Mouse (Mus musculus) liver, embryonic 12.5 days (tissue): Measurements from ENCODE around the gene Bpifc. TPM values are rescaled to one million over a fixed set of nuclear protein-coding genes. Genes with fewer than 3 reads are reported as not detected.

Experiments
- ATAC-seq: fragments of 200-750 bp; cut with Nextera tagmentation; 2 replicates; pipeline ENCODE4 v1.8.0; 2017; ENCODE audit warnings: moderate number of reproducible peaks, mild to moderate bottlenecking, moderate library complexity
- H3K27ac ChIP-seq: fragments of 300-500 bp; sonication (generic); 2 replicates; pipeline ENCODE4 v1.5.1; 2016; ENCODE audit warnings: mild to moderate bottlenecking
- H3K27me3 ChIP-seq: fragments of 300-500 bp; sonication (generic); replicated peaks from 2 replicates; pipeline ENCODE4 v1.6.1; 2016; ENCODE audit warnings: mild to moderate bottlenecking, moderate library complexity
- H3K36me3 ChIP-seq: fragments of 300-500 bp; sonication (generic); 2 replicates; pipeline ENCODE4 v1.6.1; 2016; ENCODE audit warnings: mild to moderate bottlenecking, moderate library complexity
- H3K4me1 ChIP-seq: fragments of 300-500 bp; sonication (generic); 2 replicates; pipeline ENCODE4 v1.6.1; 2016
- H3K4me2 ChIP-seq: fragments of 300-500 bp; sonication (generic); 2 replicates; pipeline ENCODE4 v1.6.1; 2016; ENCODE audit warnings: mild to moderate bottlenecking, moderate library complexity
- H3K4me3 ChIP-seq: fragments of 300-500 bp; sonication (generic); 2 replicates; pipeline ENCODE4 v1.5.1; 2016; ENCODE audit warnings: mild to moderate bottlenecking, moderate library complexity
- H3K9ac ChIP-seq: fragments of 300-500 bp; sonication (generic); 2 replicates; pipeline ENCODE4 v1.6.1; 2016; ENCODE audit warnings: mild to moderate bottlenecking, moderate library complexity
- H3K9me3 ChIP-seq: fragments of 300-500 bp; sonication (generic); replicated peaks from 2 replicates; pipeline ENCODE4 v1.6.1; 2016; ENCODE audit warnings: mild to moderate bottlenecking, moderate library complexity
- WGBS: fragments of 180-500 bp; shearing (Covaris S2); methylation state at CpG from one replicate; pipeline ENCODE4 v1.1.7; 2016; ENCODE audit not compliant: insufficient replicate concordance; 5-methylcytosine and 5-hydroxymethylcytosine counted together
- polyA plus RNA-seq: library from polyadenylated mRNA; unstranded; fragments of >200 nt; fragmentation: Nextera tagmentation; extraction: Ambion mirVana; gene quantifications from 2 replicates; pipeline ENCODE4 v1.2.1, GENCODE M21; 2016

Gene Bpifc
- polyA plus RNA-seq, 1 experiment from 2014 or later, result not detected

DNA sequence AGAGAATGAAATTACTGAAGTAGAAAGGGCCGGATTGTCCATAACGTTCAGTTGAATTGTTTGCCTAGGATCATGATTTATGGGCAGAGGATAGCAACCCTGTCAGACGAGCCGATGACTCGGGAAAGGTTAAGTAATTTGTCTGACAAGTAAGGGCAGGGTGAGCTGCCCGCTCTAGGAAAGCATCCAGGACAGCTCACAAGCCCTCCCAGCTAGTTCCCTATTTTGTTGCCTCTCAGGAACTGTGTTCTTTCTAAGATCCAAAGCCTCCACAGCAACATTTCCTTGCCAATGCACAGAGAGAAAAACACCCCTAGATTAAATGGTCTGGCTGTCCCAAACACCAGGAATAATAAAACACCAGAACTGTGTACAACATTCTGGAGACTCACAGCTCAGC is 1.1 kb downstream of the Bpifc start:
- H3K36me3 ChIP-seq, result no peaks in the 10 kb centered on the region
- no peak overlapping the region for H3K4me3 ChIP-seq
- H3K4me2 ChIP-seq, result no peak overlapping the region
- no peaks in the 10 kb centered on the region for H3K4me1 ChIP-seq
- WGBS, result 40% methylated on average over 6 of the region's 6 CpGs
- H3K9me3 ChIP-seq, result no peaks in the 10 kb centered on the region
- no peak overlapping the region for H3K9ac ChIP-seq
- H3K27me3 ChIP-seq, result 0 out of 2 replicates have a peak, but pooled peaks cover under 1% of the 10 kb centered on the region
- no peak for ATAC-seq
- H3K27ac ChIP-seq, result no peak overlapping the region

- no peak overlapping the region for H3K4me2 ChIP-seq
- H3K9me3 ChIP-seq, result no peaks in the 10 kb centered on the region
- no peaks in the 10 kb centered on the region; the same call in 1 of the 2 replicates for H3K27me3 ChIP-seq
- 65% methylated on average over 2 of the region's 2 CpGs for WGBS
- H3K4me3 ChIP-seq, result no peak overlapping the region
- no peak overlapping the region for H3K9ac ChIP-seq
- H3K4me1 ChIP-seq, result no peaks in the 10 kb centered on the region
- H3K36me3 ChIP-seq, result no peaks in the 10 kb centered on the region
- H3K27ac ChIP-seq, result no peak overlapping the region
- no peak for ATAC-seq
These were observed 2.0 kb downstream of the Bpifc start for GRCm38 (mm10) chr10:86009688-86010087.

DNA sequence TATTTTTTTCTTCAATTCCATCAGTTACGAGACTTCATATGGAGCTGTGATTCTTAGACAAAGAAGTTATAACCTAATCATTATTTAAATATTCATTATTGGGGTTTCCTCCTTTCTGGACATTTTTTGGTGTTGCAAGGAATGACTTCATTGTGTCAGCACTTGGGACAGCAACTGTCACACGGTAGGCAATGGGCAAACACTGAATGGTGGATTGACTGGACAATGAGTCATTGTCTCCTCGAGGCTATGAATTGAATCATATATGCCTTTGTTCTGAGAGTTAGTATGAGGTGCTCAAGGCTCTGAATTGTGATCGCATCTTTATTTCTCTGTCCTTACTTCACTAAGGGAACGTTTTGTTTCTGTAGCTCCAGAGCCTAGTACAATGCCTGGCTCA is 5.2 kb downstream of the Bpifc start:
- H3K9ac ChIP-seq, result no peak overlapping the region
- no peaks in the 10 kb centered on the region for H3K36me3 ChIP-seq
- no peak overlapping the region for H3K27ac ChIP-seq
- no peak overlapping the region for H3K4me3 ChIP-seq
- H3K4me1 ChIP-seq, result no peaks in the 10 kb centered on the region
- 59% methylated on average over 5 of the region's 5 CpGs for WGBS
- H3K27me3 ChIP-seq, result no peaks in the 10 kb centered on the region; the same call in 1 of the 2 replicates
- H3K4me2 ChIP-seq, result no peak overlapping the region
- no peaks in the 10 kb centered on the region for H3K9me3 ChIP-seq
- no peak for ATAC-seq

- H3K9me3 ChIP-seq, result no peaks in the 10 kb centered on the region
These were observed 11.2 kb downstream of the Bpifc start for GRCm38 (mm10) chr10:86000447-86000846.

GRCm38 (mm10) chr10:85994543-85995104 is 17.1 kb downstream of the Bpifc start:
- WGBS, result 52% methylated on average over 5 of the region's 5 CpGs
- Histone ChIP-seq H3K4me3 (no peak overlapping the region), H3K27me3 (no peaks in the 10 kb centered on the region), H3K4me2 (no peak overlapping the region), H3K9me3 (no peaks in the 10 kb centered on the region), H3K27ac (no peak overlapping the region), H3K9ac (no peak overlapping the region), H3K4me1 (no peaks in the 10 kb centered on the region), H3K36me3 (no peaks in the 10 kb centered on the region)
- no peak for ATAC-seq

More at GRCm38 (mm10) chr10:86000447-86000846, 11.2 kb downstream of the Bpifc start:
- Histone ChIP-seq H3K4me3 (no peak overlapping the region), H3K36me3 (no peaks in the 10 kb centered on the region), H3K4me2 (no peak overlapping the region), H3K9ac (no peak overlapping the region), H3K27me3 (no peaks in the 10 kb centered on the region; the same call in 1 of the 2 replicates), H3K4me1 (no peaks in the 10 kb centered on the region), H3K27ac (no peak overlapping the region)
- WGBS, result 69% methylated on average over 4 of the region's 4 CpGs
- no peak for ATAC-seq

- Histone ChIP-seq H3K4me2 (no peak overlapping the region), H3K9me3 (no peaks in the 10 kb centered on the region), H3K27ac (no peak overlapping the region), H3K9ac (no peak overlapping the region), H3K36me3 (no peaks in the 10 kb centered on the region), H3K4me3 (no peak overlapping the region), H3K27me3 (no peaks in the 10 kb centered on the region), H3K4me1 (no peaks in the 10 kb centered on the region)
- 80% methylated on average over 9 of the region's 9 CpGs for WGBS
- ATAC-seq, result no peak
These were observed 17.9 kb downstream of the Bpifc start for GRCm38 (mm10) chr10:85993836-85994235.

- 23% methylated on average over 4 of the region's 4 CpGs for WGBS
- H3K36me3 ChIP-seq, result no peaks in the 10 kb centered on the region
- H3K9ac ChIP-seq, result no peak overlapping the region
- no peak for ATAC-seq
- H3K4me2 ChIP-seq, result no peak overlapping the region
- H3K9me3 ChIP-seq, result no peaks in the 10 kb centered on the region
- no peaks in the 10 kb centered on the region for H3K4me1 ChIP-seq
- no peaks in the 10 kb centered on the region for H3K27me3 ChIP-seq
- H3K4me3 ChIP-seq, result no peak overlapping the region
- no peak overlapping the region for H3K27ac ChIP-seq
These were observed 19.3 kb downstream of the Bpifc start for GRCm38 (mm10) chr10:85992412-85992811.

GRCm38 (mm10) chr10:85989412-85990115 is 22.1 kb downstream of the Bpifc start:
- ATAC-seq, result no peak
- Histone ChIP-seq H3K4me3 (no peak overlapping the region), H3K27me3 (no peaks in the 10 kb centered on the region), H3K4me2 (no peak overlapping the region), H3K36me3 (no peaks in the 10 kb centered on the region), H3K9ac (no peak overlapping the region), H3K4me1 (no peaks in the 10 kb centered on the region), H3K27ac (no peak overlapping the region), H3K9me3 (no peaks in the 10 kb centered on the region)
- WGBS, result 33% methylated on average over 6 of the region's 6 CpGs

GRCm38 (mm10) chr10:85972915-85973314 is 38.8 kb downstream of the Bpifc start:
- Histone ChIP-seq H3K27ac (no peak overlapping the region), H3K4me1 (no peaks in the 10 kb centered on the region), H3K9me3 (no peaks in the 10 kb centered on the region), H3K36me3 (no peaks in the 10 kb centered on the region), H3K9ac (no peak overlapping the region), H3K4me3 (no peak overlapping the region), H3K27me3 (peaks cover under 1% of the 10 kb centered on the region; the same call in 1 of the 2 replicates), H3K4me2 (no peak overlapping the region)
- ATAC-seq, result no peak
- WGBS, result 71% methylated on average over 4 of the region's 4 CpGs

DNA sequence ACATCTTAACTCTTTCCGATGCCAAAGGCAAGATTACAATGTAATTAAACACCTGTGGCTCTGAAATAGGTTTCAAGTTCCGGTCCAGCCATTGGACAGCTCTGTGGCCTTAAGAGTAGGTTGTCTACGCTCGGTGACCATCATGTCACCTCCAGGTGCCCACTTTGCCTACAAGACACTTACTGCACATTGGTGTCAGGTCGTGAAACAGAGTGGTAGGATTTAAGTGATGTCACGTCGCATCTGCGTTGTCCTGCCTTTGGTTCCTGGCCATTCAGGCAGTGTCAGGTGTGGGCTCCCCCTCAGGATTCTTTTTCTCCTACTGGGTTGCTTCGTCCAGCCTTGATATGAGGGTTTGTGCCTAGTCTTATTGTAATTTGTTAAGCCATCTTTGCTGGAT is 39.9 kb downstream of the Bpifc start:
- Histone ChIP-seq H3K9ac (no peak overlapping the region), H3K27me3 (peaks cover 7% of the 10 kb centered on the region; the same call in 1 of the 2 replicates), H3K27ac (no peak overlapping the region), H3K4me2 (no peak overlapping the region), H3K4me1 (no peaks in the 10 kb centered on the region), H3K4me3 (no peak overlapping the region), H3K36me3 (no peaks in the 10 kb centered on the region), H3K9me3 (no peaks in the 10 kb centered on the region)
- 69% methylated on average over 9 of the region's 9 CpGs for WGBS
- ATAC-seq, result no peak

DNA sequence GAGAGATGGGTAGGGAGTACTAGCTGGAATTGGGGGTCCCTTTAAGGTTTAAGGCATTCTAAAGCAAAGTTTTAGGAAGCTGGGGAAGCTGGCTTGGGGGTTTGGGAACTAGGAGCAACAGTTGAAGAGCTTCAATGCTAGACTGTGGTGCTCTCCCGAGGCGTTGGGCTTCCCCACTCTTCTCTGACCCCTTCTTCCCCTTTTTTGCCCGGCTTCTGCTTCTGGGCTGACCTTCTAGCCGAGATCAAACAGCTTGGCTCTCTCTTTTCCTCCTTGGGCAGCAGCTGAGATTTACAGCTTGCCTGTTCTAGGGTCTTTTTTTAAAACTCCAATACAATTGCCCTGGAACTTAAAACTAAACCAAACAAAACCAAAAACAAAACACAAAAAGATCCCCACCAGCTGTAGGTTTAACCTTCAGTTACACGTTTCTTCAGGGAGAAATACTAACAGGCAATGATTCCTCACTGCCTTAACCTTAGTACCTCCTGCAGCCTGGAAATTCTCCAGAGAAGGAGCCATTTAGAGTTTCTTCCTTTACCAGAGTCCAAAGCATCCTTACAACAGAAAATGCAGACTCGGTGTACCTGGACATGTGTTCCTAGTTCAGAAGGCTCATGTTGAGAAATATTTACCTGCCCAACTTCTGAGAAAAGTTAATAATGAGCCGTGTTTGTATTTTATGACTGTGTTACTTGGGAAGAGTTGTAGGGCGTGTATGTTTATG is 41.6 kb downstream of the Bpifc start:
- no peak overlapping the region for H3K9ac ChIP-seq
- no peaks in the 10 kb centered on the region for H3K36me3 ChIP-seq
- WGBS, result 36% methylated on average over 8 of the region's 8 CpGs
- H3K27ac ChIP-seq, result no peak overlapping the region
- no peaks in the 10 kb centered on the region for H3K9me3 ChIP-seq
- peaks cover 18% of the 10 kb centered on the region; the same call in 1 of the 2 replicates for H3K27me3 ChIP-seq
- no peak for ATAC-seq
- no peaks in the 10 kb centered on the region for H3K4me1 ChIP-seq
- H3K4me3 ChIP-seq, result no peak overlapping the region
- H3K4me2 ChIP-seq, result no peak overlapping the region

- H3K27ac ChIP-seq, result no peak overlapping the region
- H3K9ac ChIP-seq, result no peak overlapping the region
- H3K9me3 ChIP-seq, result no peaks in the 10 kb centered on the region
- ATAC-seq, result no peak
- H3K27me3 ChIP-seq, result peaks cover 22% of the 10 kb centered on the region
- H3K4me3 ChIP-seq, result no peak overlapping the region
- no peak overlapping the region for H3K4me2 ChIP-seq
- H3K36me3 ChIP-seq, result no peaks in the 10 kb centered on the region
- H3K4me1 ChIP-seq, result no peaks in the 10 kb centered on the region
- WGBS, result 38% methylated on average over 2 of the region's 2 CpGs
These were observed 43.0 kb downstream of the Bpifc start for GRCm38 (mm10) chr10:85968731-85969130.
